Mouse (Mus musculus): Measurements from ENCODE around the gene Aox4.

Aox4 gene

DNA sequence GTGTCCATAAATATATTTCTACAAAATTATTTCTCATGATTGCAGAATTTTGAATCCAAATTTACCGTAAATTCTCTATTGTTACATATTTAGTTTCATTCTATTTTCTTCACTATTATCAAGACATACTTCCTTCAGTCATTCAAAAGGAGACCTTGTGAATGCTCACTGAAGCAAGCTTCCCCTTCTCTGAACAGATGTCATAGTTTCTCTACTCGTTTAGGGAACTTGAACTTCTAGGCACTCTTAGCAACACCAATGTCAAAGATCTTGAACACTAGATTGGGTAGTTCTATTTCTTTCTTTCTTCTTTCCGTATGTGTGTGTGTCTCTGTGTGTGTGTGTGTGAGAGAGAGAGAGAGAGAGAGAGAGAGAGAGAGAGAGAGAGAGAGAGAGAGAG, 34.3 kb downstream of the Aox4 start:
- DNase-seq (ENCODE audit: low spot score): no peak

GRCm38 (mm10) chr1:58248518-58248917, 38.3 kb downstream of the Aox4 start:
- no peak for DNase-seq (ENCODE audit: low spot score)

DNA sequence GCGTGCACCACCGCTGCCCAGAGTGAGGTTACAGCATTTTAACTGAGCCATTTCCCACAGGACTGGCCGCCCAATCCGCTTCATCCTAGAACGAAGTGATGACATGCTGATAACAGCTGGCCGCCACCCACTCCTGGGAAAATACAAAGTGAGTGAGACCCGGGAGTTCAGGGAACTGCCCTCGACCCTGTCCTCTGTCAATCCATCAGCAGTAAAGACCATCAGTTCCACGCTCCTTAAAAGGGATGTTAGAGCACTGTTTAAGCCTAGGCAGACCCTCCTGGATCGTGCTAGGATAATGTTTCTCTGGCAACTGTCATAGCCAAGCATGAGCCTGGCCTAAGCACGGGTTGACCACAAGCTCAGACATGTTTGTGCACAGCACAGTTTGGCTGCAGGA, 43.3 kb downstream of the Aox4 start:
- DNase-seq (ENCODE audit: low spot score): peak; percentile 15

- DNase-seq (ENCODE audit: low spot score): no peak
These were observed 47.2 kb downstream of the Aox4 start for GRCm38 (mm10) chr1:58257195-58257991.

DNA sequence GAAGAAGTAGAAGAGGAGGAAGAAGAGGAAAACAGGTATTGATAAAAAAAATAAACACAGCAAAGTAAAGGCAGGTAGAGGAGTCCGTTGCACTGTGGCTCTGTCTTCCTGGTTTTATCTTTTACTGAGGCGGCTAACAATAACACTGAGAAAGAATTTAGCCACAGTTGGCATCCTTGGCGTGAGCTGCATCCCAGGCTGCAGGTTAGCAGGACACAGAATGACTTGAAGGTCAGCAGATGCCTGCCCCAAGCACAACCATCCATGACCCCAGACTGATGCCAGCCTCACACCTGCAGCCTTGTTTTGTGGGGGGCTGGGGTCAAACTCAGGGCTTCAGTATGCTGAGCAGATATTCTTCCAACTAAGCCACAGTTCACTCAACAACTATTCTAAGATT, 50.1 kb downstream of the Aox4 start:
- no peak for DNase-seq (ENCODE audit: low spot score)

- DNase-seq (ENCODE audit: low spot score): no peak
These were observed 58.0 kb downstream of the Aox4 start for GRCm38 (mm10) chr1:58268231-58268630.

DNA sequence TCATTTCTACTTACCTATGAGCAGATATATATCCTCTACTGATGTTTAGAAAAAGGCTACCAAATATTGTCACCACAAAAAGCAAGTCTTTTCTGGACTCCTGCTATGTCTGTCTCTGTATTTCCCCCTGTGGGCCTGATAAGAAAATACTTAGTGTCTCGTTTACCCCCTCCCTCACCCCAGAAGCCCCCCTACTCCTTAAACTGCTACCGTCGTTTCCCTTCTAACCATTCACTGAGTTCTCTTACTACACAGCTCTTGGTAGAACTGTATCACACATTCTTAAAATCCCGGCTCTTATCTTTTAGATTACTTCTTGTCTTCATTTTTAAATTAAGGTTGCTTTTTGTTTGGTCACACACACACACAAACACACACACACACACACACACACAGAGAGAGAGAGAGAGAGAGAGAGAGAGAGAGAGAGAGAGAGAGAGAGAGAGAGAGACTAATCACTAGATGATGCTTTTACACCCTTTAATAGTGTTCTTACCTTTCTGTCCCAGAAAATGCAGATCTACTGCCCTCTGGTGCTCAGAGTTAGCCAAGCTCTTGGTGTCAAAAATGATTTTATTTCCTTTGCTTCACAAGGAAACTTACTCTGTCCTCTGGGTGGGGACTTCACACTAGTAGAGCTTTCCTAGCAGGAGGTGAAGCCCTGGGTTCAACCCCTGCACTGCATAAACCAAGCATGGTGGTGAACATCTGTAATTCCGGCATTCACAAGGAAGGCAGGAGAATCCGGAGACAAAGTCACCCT, 60.8 kb downstream of the Aox4 start:
- DNase-seq (ENCODE audit: low spot score): peak; percentile 87

GRCm38 (mm10) chr1:58275879-58276278, 65.7 kb downstream of the Aox4 start:
- DNase-seq (ENCODE audit: low spot score): peak; percentile 40

DNA sequence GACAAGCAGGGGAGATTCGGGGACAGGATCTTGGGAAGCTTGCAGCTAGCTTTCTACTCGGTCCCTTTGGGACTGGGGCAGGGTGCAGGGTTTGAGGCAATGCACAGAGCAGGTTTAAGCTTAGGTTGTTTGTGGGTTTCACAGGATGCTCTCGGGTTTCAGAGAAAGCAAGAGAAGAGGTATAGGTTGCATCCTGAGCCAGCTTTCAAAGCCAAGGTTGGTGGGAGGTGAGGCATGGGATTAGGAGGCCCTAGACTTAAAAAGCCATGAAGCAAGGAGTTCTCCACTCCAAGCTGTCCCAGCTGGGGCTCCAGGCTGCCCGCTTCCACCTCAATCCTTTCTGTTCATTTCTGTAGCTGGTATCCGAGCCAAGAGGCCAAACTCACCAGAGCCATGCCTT, 67.8 kb downstream of the Aox4 start, which contains the start of gene Aox2:
Aox2 (plus strand) TSS at position 301 of the 400 bp plus-strand sequence.
- no peak for DNase-seq (ENCODE audit: low spot score)

DNA sequence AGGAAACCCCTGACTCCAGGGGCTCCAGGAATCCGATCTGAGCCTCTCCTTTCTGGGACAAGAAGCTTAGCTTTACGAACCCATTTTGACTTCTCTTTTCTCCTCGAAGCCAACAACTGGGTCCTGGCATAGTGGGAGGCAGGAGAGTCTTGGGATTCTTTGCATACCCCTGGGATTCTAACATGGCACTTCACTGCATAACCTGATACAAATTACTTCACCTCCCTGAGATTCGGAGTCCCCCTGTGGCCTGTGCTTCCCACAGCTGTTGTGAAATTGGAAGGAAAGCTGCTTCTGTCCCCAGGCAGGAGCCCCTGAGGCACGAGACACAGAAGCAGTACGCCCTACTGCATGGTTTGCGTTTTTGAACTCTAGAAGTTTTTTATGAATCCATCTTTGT, 68.3 kb downstream of the Aox4 start:
- DNase-seq (ENCODE audit: low spot score): no peak

- no peak for DNase-seq (ENCODE audit: low spot score)
These were observed 70.2 kb downstream of the Aox4 start for GRCm38 (mm10) chr1:58280381-58280780.

DNA sequence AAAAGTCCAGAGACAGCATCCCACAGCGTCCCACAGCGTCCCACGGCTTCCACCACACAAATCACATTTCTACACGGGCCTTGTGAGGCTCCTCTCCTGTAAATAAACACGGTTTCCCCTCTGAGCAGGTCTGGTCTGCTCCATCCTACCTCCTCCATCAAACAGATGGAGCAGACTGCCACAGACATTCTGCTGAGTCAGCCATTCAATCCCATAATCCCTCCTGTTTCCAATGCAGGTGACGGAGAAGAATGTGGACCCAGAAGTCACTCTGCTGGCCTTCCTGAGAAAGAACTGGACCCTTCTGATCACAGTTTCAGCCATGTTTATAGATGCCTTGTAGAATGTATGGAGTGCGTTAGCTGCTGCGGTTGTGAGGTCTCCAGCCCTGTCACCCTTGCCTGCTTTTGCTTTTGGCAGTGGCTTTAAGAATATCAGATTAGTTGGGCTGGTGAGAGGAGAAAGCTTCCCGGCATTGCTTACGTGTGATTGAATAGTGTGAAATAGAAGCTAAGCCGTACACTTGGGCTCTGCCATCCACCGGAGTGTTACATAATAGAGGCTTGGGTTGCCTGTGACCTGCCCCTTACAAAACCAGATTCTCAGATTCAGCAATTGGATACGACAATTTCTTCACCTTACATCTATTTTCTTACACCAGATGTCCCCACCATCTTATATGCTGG, 70.9 kb downstream of the Aox4 start:
- no peak for DNase-seq (ENCODE audit: low spot score)

DNA sequence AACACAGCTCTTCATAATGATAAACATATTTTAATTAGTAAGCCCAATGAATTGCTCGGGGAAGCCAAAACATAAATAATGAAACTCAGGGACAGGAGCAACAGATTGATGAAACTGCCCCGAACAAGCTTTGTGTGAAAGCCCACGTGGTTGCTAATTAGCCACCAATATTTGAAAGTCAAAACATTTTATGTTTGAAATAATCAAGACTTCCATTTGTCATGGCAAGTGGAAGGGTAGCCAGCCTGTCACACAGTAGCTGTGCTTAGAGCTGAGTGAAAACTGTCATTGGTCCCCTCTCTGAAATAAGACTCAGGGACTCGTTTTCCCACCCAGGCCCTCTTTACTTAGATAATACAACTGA, 71.4 kb downstream of the Aox4 start:
- DNase-seq (ENCODE audit: low spot score): no peak

- DNase-seq (ENCODE audit: low spot score): no peak
These were observed 74.3 kb downstream of the Aox4 start for GRCm38 (mm10) chr1:58284505-58284904.

DNA sequence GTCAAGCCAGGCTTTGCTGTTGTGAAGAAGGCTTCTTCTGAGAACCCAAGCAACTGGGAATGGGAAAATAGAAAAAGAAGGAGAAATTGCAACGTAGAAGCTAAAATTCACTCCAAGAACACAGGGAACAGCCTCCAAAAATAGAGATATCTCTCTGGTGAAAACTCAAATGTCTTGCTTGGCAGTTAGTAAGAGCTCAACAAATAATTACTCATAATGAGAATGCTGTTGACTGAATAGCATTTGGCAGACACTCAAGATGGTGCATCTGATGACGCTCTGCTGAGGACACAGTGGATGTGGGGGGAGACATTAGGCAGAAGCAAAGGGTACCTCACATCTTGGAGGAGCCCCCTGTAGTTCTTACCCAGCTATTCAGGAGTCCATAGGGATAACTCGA, 77.9 kb downstream of the Aox4 start:
- DNase-seq (ENCODE audit: low spot score): no peak

DNA sequence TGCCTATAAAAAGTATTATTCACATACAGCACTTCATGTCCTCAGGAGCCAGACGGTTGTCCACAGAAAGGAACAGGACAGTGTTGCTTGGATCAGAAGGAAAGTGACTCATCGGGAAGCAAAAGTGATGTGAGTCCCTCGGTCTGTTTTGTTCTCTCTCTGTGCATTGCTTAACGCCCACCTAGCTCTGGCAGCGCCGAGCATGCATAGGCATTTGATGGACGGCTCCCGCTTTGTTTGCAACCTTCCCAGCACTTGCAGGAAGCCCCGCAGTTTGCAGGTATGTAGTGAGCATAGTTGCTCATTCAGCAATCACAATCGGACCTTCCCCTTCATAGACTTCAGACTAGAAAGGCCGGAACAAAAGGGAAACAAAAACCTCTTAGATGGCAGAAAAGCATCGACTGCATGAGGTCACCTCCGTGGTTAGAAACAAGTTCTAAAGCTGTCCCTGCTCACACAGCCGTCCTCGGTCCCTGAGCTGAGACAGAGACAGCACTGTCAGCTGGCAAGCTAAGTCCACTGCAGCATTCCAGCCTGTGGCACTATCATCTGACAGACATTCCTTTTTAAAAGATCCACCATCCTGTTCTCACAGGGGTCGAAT, 79.8 kb downstream of the Aox4 start:
- no peak for DNase-seq (ENCODE audit: low spot score)

- no peak for DNase-seq (ENCODE audit: low spot score)
These were observed 81.5 kb downstream of the Aox4 start for GRCm38 (mm10) chr1:58291394-58292300.

DNA sequence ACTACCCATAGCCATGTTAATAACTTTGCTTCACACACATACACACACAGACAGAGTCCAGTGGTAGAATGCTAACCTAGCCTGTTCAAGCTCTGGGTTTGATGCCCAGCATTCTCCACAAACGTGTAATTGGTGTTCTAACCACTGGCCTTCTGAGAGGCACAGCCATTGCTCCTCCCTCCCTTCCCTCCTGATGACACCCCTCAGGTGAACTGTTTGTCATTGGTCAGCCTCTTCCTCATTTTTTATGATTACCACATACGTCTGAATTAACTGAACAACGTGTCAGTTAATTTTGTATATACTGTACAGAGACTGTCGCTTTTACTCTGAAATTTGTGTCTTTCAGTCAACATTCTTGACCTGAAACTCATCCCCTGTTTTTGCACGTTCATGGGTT, 84.5 kb downstream of the Aox4 start:
- DNase-seq (ENCODE audit: low spot score): no peak

GRCm38 (mm10) chr1:58296278-58296677, 86.1 kb downstream of the Aox4 start:
- peak; percentile 92 for DNase-seq (ENCODE audit: low spot score)

DNA sequence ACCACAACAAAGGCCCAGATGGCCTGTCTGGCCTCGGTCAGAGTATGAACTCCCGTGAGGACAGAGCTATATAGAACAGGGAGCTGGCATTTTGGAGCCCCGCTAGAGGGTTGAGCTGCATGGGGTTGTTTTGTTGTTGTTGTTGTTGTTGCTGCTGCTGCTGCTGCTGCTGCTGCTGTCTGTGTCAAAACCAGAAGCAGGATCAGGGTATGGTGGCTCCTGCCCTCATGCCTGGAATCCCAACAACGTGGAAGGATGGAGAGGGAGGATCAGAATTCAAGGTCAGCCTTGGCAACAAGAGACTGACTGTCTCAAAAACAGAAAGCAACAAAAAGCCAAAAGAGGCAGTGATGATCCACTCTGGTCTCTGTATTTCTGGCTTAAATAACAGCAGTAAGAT, 86.6 kb downstream of the Aox4 start:
- no peak for DNase-seq (ENCODE audit: low spot score)

GRCm38 (mm10) chr1:58298347-58298746, 88.2 kb downstream of the Aox4 start:
- DNase-seq (ENCODE audit: low spot score): no peak
